Mouse (Mus musculus) bone marrow macrophage, adult 2 months (primary cell): ENCODE measurements around the gene Tppp2.

Source experiments
- CTCF ChIP-seq: IDR thresholded peaks from 2 replicates; pipeline ENCODE4 v1.5.1; 2012; ENCODE audit warnings: low read depth, mild to moderate bottlenecking, low read length, moderate library complexity
- POLR2A ChIP-seq: IDR thresholded peaks from 2 replicates; pipeline ENCODE4 v1.6.1; 2012; ENCODE audit warnings: mild to moderate bottlenecking, low read depth, low read length, borderline replicate concordance

DNA sequence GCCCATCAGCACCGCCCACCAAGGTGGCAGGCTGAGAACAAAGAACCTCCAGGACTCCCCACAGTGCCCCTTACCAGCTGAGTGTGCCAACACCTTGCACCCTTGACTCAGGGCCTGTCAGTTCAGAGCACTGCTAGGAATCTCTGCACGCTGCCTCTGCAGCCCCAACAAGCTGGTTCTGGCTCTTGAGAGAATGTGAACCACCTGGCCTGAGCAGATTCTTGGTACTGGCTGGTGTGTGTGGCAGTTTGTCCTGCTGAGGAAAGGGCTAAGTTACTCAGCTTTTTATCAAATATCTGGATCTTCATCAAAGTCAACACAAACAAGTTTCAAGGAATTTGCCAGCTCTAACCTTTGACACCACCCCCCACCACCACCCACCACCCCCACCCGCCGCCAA is 5.3 kb downstream of the Tppp2 start:
- TF ChIP-seq POLR2A (no peak), CTCF (no peak)
